ENCODE assay signal across 32 mouse cellular contexts in genomic region chr12:79832611-79833010, GRCm38 (mm10).
DNase-seq lines count a peak whose midpoint lies in the region; ATAC-seq and TF ChIP-seq lines count a peak whose summit lies in the region.
"Had no signal": no experiment of that assay in that cellular context is flagged by ENCODE, and none has a peak within 500 bp of the region (broad histone marks: within the 10 kb centered on the region; RNA-seq: fewer than 3 reads in every experiment).

No protein-coding gene starts in this region.

- 89% methylated on average over 6 of the region's 6 CpGs for whole genome bisulfite sequencing in heart, adult 2 months

- peak; percentile 64; the same call in 1 of the 2 replicates for ATAC-seq in frontal cortex, adult (ENCODE audit: low TSS enrichment)
- ATAC-seq in megakaryocyte, adult 5-6 weeks (ENCODE audit: poor library complexity, severe bottlenecking) = peak; percentile 70
- ATAC-seq: forebrain, embryonic 13.5 days; intestine, embryonic 15.5 days; midbrain, embryonic 15.5 days; Patski had no signal

- no peak for TF ChIP-seq POLR2A in heart, adult 2 months (IDR thresholded peaks at IDR 0.05; ENCODE audit: insufficient read depth, low read depth, low read length)

- intact Hi-C loops in heart, adult 2 months (cut with DNase I) = no loop called here

- no peak for DNase-seq in frontal cortex, postnatal 36 days (ENCODE audit: low spot score in 2 of 2)
- DNase-seq in 3T3-L1 (ENCODE audit: low read depth, low spot score) (peak; percentile 57), NIH3T3 (ENCODE audit: low read depth) (peak; percentile 47)
- no peak for DNase-seq in heart, adult 2 months
- DNase-seq in embryo, embryonic 11 days = no peak
- no peak for DNase-seq in heart, adult 9 months (ENCODE audit: low spot score in 2 of 2)
- DNase-seq: cerebellum, adult 9-11 months; gastrocnemius, postnatal 25 days; heart, postnatal 4 days; kidney, adult 9 months; kidney, postnatal 25 days; liver, embryonic 13.5 days; lung, adult 2 months; lung, postnatal 14 days; retina, postnatal 1 day; right cerebral cortex, postnatal 4 days; thymus, adult 18-20 months; thymus, postnatal 4 days had no signal

- no peak overlapping the region for H3K4me3 ChIP-seq in heart, adult 2 months
- H3K4me3 ChIP-seq: embryonic facial prominence, embryonic 12.5 days; erythroblast, embryonic 14.5 days; forebrain, embryonic 13.5 days; heart, embryonic 15.5 days; hindbrain, embryonic 15.5 days; intestine, embryonic 15.5 days; layer of hippocampus, adult 2 months; liver, embryonic 13.5 days; megakaryocyte, embryonic 14.5 days; midbrain, embryonic 15.5 days; neural tube, embryonic 13.5 days; stomach, embryonic 15.5 days had no signal

- no peak for TF ChIP-seq CTCF in heart, adult 2 months (IDR thresholded peaks at IDR 0.05)

- no peaks in the 10 kb centered on the region for H3K79me2 ChIP-seq in heart, adult 2 months (replicated peaks; ENCODE audit: control insufficient read depth, insufficient read depth, low read length)

- no peaks in the 10 kb centered on the region for H3K27me3 ChIP-seq in heart, adult 2 months (ENCODE audit: control insufficient read depth, insufficient read depth, low read length)
- H3K27me3 ChIP-seq: embryonic facial prominence, embryonic 12.5 days; forebrain, embryonic 13.5 days; heart, embryonic 15.5 days; hindbrain, embryonic 15.5 days; intestine, embryonic 15.5 days; liver, embryonic 13.5 days; megakaryocyte, embryonic 14.5 days; midbrain, embryonic 15.5 days; neural tube, embryonic 13.5 days; Patski; stomach, embryonic 15.5 days had no signal

- no peak for TF ChIP-seq EP300 in heart, adult 2 months (IDR thresholded peaks at IDR 0.05; ENCODE audit: insufficient read depth, low read depth, low read length)

- H3K4me1 ChIP-seq in heart, adult 2 months (ENCODE audit: control insufficient read depth, insufficient read depth, low read length) = peaks cover 28% of the 10 kb centered on the region
- H3K4me1 ChIP-seq: hindbrain, embryonic 15.5 days; midbrain, embryonic 15.5 days had no signal

- H3K27ac ChIP-seq in heart, adult 2 months = no peak overlapping the region
- H3K27ac ChIP-seq: embryonic facial prominence, embryonic 12.5 days; forebrain, embryonic 13.5 days; heart, embryonic 15.5 days; hindbrain, embryonic 15.5 days; intestine, embryonic 15.5 days; layer of hippocampus, adult 2 months; liver, embryonic 13.5 days; midbrain, embryonic 15.5 days; neural tube, embryonic 13.5 days; stomach, embryonic 15.5 days had no signal

- H3K9ac ChIP-seq in heart, adult 2 months (ENCODE audit: low read depth, low read length) = no peak overlapping the region
- H3K9ac ChIP-seq: embryonic facial prominence, embryonic 12.5 days; forebrain, embryonic 13.5 days; heart, embryonic 15.5 days; hindbrain, embryonic 15.5 days; intestine, embryonic 15.5 days; liver, embryonic 13.5 days; midbrain, embryonic 15.5 days; neural tube, embryonic 13.5 days; stomach, embryonic 15.5 days had no signal

- H3K36me3 ChIP-seq in heart, adult 2 months (ENCODE audit: control insufficient read depth, insufficient read depth, low read length) = peaks cover 8% of the 10 kb centered on the region
- H3K36me3 ChIP-seq: embryonic facial prominence, embryonic 12.5 days; heart, embryonic 15.5 days; hindbrain, embryonic 15.5 days; intestine, embryonic 15.5 days; liver, embryonic 13.5 days; midbrain, embryonic 15.5 days; neural tube, embryonic 13.5 days; stomach, embryonic 15.5 days had no signal

Comparison
In these comparisons a context has a peak if more than half of its experiments do, and no peak if none do; other contexts are left out.
1. DNase-seq: peak in 3T3-L1 (single experiment) and NIH3T3 (single experiment); none in frontal cortex, postnatal 36 days (0 of 2), heart, adult 2 months (0 of 2), embryo, embryonic 11 days (single experiment) and heart, adult 9 months (0 of 2).